Mouse (Mus musculus): Measurements from ENCODE around the gene Kcna6. TPM values are rescaled to one million over a fixed set of nuclear protein-coding genes. Genes with fewer than 3 reads are reported as not detected.

The Kcna6 gene
- total and polyA plus RNA-seq, 2 experiments from 2014 or later = 19.9 to 49.6 TPM

GRCm38 (mm10) chr6:126772326-126772725 is 31.9 kb upstream of the Kcna6 start:
- no peaks in the 10 kb centered on the region for H3K36me3 ChIP-seq (ENCODE audit: insufficient read depth)
- H3K9me3 ChIP-seq (ENCODE audit: low read length) = no peaks in the 10 kb centered on the region
- H3K27ac ChIP-seq (ENCODE audit: low read depth, low read length) = no peak overlapping the region
- ATAC-seq (no peak; the same call in 1 of the 2 replicates), DNase-seq (no peak)
- peaks cover 16% of the 10 kb centered on the region; the same call in 1 of the 2 replicates for H3K4me1 ChIP-seq (ENCODE audit: insufficient read depth)
- H3K4me2 ChIP-seq (ENCODE audit: low read depth) = no peak overlapping the region
- WGBS = 67% methylated on average over 4 of the region's 4 CpGs
- no peak overlapping the region for H3K4me3 ChIP-seq (ENCODE audit: low read depth, low read length)
- H3K9ac ChIP-seq = no peak overlapping the region
- TF ChIP-seq CTCF (IDR thresholded peaks at IDR 0.05; ENCODE audit: low read depth) = no peak
- H3K27me3 ChIP-seq (ENCODE audit: insufficient read depth, low read length) = no peaks in the 10 kb centered on the region

- WGBS = 64% methylated on average over 12 of the region's 12 CpGs
- Histone ChIP-seq H3K9ac (no peak overlapping the region), H3K27me3 (ENCODE audit: insufficient read depth, low read length) (no peaks in the 10 kb centered on the region), H3K4me2 (ENCODE audit: low read depth) (no peak overlapping the region), H3K27ac (ENCODE audit: low read depth, low read length) (no peak overlapping the region), H3K4me3 (ENCODE audit: low read depth, low read length) (no peak overlapping the region), H3K36me3 (ENCODE audit: insufficient read depth) (no peaks in the 10 kb centered on the region), H3K9me3 (ENCODE audit: low read length) (no peaks in the 10 kb centered on the region), H3K4me1 (ENCODE audit: insufficient read depth) (peaks cover 16% of the 10 kb centered on the region; the same call in 1 of the 2 replicates)
- DNase-seq (no peak), ATAC-seq (no peak)
- no peak for TF ChIP-seq CTCF (IDR thresholded peaks at IDR 0.05; ENCODE audit: low read depth)
These were observed 29.8 kb upstream of the Kcna6 start for GRCm38 (mm10) chr6:126770146-126770731.

- DNase-seq (peak; percentile 38), ATAC-seq (no peak)
- WGBS = 48% methylated on average over 11 of the region's 11 CpGs
- H3K4me1 ChIP-seq (ENCODE audit: insufficient read depth) = peaks cover 19% of the 10 kb centered on the region
- H3K27me3 ChIP-seq (ENCODE audit: insufficient read depth, low read length) = no peaks in the 10 kb centered on the region
- H3K9me3 ChIP-seq (ENCODE audit: low read length) = no peaks in the 10 kb centered on the region
- no peak overlapping the region for H3K4me3 ChIP-seq (ENCODE audit: low read depth, low read length)
- peak overlapping the region; percentile 51; the same call in 1 of the 2 replicates for H3K27ac ChIP-seq (ENCODE audit: low read depth, low read length)
- no peaks in the 10 kb centered on the region for H3K36me3 ChIP-seq (ENCODE audit: insufficient read depth)
- no peak overlapping the region for H3K4me2 ChIP-seq (ENCODE audit: low read depth)
- no peak overlapping the region for H3K9ac ChIP-seq
- TF ChIP-seq CTCF (IDR thresholded peaks at IDR 0.05; ENCODE audit: low read depth) = 0 out of 2 replicates have a peak, but pooled peaks have one; percentile 12
These were observed 28.6 kb upstream of the Kcna6 start for GRCm38 (mm10) chr6:126768957-126769665.

GRCm38 (mm10) chr6:126767610-126768532 is 27.4 kb upstream of the Kcna6 start:
- Histone ChIP-seq H3K4me2 (ENCODE audit: low read depth) (no peak overlapping the region), H3K27ac (ENCODE audit: low read depth, low read length) (peak overlapping the region; percentile 51), H3K9ac (no peak overlapping the region), H3K4me1 (ENCODE audit: insufficient read depth) (peaks cover 19% of the 10 kb centered on the region), H3K36me3 (ENCODE audit: insufficient read depth) (no peaks in the 10 kb centered on the region), H3K9me3 (ENCODE audit: low read length) (no peaks in the 10 kb centered on the region), H3K4me3 (ENCODE audit: low read depth, low read length) (no peak overlapping the region), H3K27me3 (ENCODE audit: insufficient read depth, low read length) (no peaks in the 10 kb centered on the region)
- ATAC-seq (peak; percentile 65), DNase-seq (peak; percentile 43)
- TF ChIP-seq CTCF (IDR thresholded peaks at IDR 0.05; ENCODE audit: low read depth) = no peak
- 11% methylated on average over 7 of the region's 7 CpGs for WGBS

GRCm38 (mm10) chr6:126766552-126766951 is 26.1 kb upstream of the Kcna6 start:
- Histone ChIP-seq H3K27me3 (ENCODE audit: insufficient read depth, low read length) (no peaks in the 10 kb centered on the region), H3K4me3 (ENCODE audit: low read depth, low read length) (no peak overlapping the region), H3K36me3 (ENCODE audit: insufficient read depth) (no peaks in the 10 kb centered on the region), H3K9ac (no peak overlapping the region), H3K27ac (ENCODE audit: low read depth, low read length) (no peak overlapping the region), H3K4me2 (ENCODE audit: low read depth) (no peak overlapping the region), H3K4me1 (ENCODE audit: insufficient read depth) (peaks cover 19% of the 10 kb centered on the region), H3K9me3 (ENCODE audit: low read length) (no peaks in the 10 kb centered on the region)
- ATAC-seq = peak; percentile 35; the same call in 1 of the 2 replicates
- TF ChIP-seq CTCF (IDR thresholded peaks at IDR 0.05; ENCODE audit: low read depth) = no peak
- DNase-seq = no peak
- 60% methylated on average over 5 of the region's 5 CpGs for WGBS

GRCm38 (mm10) chr6:126764563-126765091 is 24.2 kb upstream of the Kcna6 start:
- Histone ChIP-seq H3K4me3 (ENCODE audit: low read depth, low read length) (no peak overlapping the region), H3K9ac (0 out of 2 replicates have a peak overlapping the region, but pooled peaks have one; percentile 18), H3K4me2 (ENCODE audit: low read depth) (0 out of 2 replicates have a peak overlapping the region, but pooled peaks have one; percentile 3), H3K36me3 (ENCODE audit: insufficient read depth) (no peaks in the 10 kb centered on the region), H3K9me3 (ENCODE audit: low read length) (no peaks in the 10 kb centered on the region), H3K27ac (ENCODE audit: low read depth, low read length) (peak overlapping the region; percentile 50; the same call in 1 of the 2 replicates), H3K27me3 (ENCODE audit: insufficient read depth, low read length) (no peaks in the 10 kb centered on the region), H3K4me1 (ENCODE audit: insufficient read depth) (peaks cover 16% of the 10 kb centered on the region)
- no peak for DNase-seq
- peak; percentile 49 for ATAC-seq
- 33% methylated on average over 11 of the region's 11 CpGs for WGBS
- TF ChIP-seq CTCF (IDR thresholded peaks at IDR 0.05; ENCODE audit: low read depth) = no peak
